Mouse (Mus musculus) megakaryocyte, embryonic 14.5 days (primary cell): ENCODE results near the gene Olfr826.

ENCODE experiments used
- FLI1 ChIP-seq: IDR thresholded peaks from 2 replicates; pipeline ENCODE4 v1.6.1; 2012; ENCODE audit warnings: low read length, inconsistent platforms, mixed read lengths
- GATA1 ChIP-seq: IDR thresholded peaks from 3 replicates; pipeline ENCODE4 v1.6.1; 2012; ENCODE audit warnings: mixed read lengths, low read length, inconsistent platforms, borderline replicate concordance

DNA sequence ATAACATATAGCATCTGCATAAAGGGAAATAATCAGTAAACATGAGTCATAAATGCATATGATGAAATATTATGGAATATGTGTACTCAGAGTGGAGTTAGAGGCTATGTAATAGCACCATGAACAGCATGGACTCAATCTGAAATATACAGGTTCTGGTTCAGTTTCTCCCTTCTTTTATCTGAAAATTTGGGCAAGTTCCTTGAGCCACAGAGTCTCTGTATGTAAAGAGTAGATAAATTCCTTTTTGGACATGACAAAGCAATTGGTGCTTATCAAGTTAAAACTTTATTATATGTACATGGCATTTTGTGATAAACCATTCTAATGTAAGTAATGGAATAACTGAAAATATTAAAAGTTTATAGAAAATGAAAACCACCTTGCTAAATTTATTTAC lies 18.8 kb downstream of the Olfr826 start:
- TF ChIP-seq GATA1 (no peak), FLI1 (no peak)
